Mouse (Mus musculus): ENCODE data around the gene Ormdl1.
"Not testable (repeated sequence)": the region's sequence is repeated elsewhere in the genome, so short reads cannot be mapped to it uniquely, and the experiment has no call there.

Ormdl1 gene

GRCm38 (mm10) chr1:53296581-53297383 lies at the start of gene Ormdl1, which contains the start of the genes Pms1 and Gm28778:
Gene Ormdl1, plus strand, starts transcription at chr1:53297095.
Gene Pms1, minus strand, starts transcription at chr1:53297018.
Gene Gm28778, plus strand, starts transcription at chr1:53297111.
- DNase-seq (ENCODE audit: low spot score in 2 of 2) = peak; percentile 81 to 94

DNA sequence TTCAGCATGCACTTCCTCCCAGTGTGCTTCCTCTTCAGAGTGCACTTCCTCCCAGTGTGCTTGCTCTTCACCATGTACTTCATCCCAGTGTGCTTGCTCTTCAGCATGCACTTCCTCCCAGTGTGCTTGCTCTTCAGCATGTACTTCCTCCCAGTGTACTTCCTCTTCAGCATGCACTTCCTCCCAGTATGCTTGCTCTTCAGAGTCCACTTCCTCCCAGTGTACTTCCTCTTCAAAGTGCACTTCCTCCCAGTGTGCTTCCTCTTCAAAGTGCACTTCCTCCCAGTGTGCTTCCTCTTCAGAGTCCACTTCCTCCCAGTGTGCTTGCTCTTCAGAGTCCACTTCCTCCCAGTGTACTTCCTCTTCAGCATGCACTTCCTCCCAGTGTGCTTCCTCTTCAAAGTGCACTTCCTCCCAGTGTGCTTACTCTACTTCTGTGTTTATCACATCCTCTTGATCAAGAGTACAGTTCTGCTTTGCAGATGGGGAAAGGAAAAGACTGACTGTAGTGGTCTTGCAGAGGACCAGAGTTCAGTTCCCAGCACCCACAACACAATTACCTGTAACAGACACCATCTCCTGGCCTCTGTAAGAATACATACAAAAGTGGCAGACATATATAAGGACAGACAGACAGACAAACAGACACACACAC lies 31.8 kb upstream of the Ormdl1 start:
- DNase-seq (ENCODE audit: low spot score in 2 of 2) = not testable (repeated sequence)

GRCm38 (mm10) chr1:53269901-53270300 lies 27.0 kb upstream of the Ormdl1 start:
- DNase-seq (ENCODE audit: low spot score in 2 of 2) = no peak

DNA sequence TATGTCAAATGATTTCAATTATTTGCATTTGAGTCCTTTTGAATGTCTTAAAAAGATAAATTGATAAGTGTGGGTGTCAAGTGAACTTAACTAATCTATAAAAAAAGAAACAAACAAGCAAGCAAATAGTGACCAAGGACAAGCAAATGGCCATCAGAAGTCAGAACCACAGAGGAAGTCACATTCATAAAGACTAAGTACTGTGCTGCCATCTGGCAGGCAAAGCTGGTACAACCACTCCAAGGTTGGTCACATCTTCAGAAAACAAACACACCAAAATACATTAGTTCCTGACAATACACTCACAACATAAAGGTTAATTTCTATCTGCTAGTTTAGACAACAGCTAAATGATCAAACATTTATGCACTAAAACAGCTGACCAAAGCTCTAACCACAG lies 24.2 kb upstream of the Ormdl1 start:
- peak in 1 of 2 experiments; percentile 13 for DNase-seq (ENCODE audit: low spot score in 2 of 2)

- DNase-seq (ENCODE audit: low spot score in 2 of 2) = no peak
Measured at GRCm38 (mm10) chr1:53291197-53291596, 5.7 kb upstream of the Ormdl1 start.

- DNase-seq (ENCODE audit: low spot score in 2 of 2) = no peak
Measured at GRCm38 (mm10) chr1:53300506-53300905, 3.6 kb downstream of the Ormdl1 start.

- peak; percentile 67 to 82 for DNase-seq (ENCODE audit: low spot score in 2 of 2)
Measured at GRCm38 (mm10) chr1:53312989-53313967, 16.4 kb downstream of the Ormdl1 start, which contains the start of gene Osgepl1. Gene Osgepl1, plus strand, starts transcription at chr1:53313624.

DNA sequence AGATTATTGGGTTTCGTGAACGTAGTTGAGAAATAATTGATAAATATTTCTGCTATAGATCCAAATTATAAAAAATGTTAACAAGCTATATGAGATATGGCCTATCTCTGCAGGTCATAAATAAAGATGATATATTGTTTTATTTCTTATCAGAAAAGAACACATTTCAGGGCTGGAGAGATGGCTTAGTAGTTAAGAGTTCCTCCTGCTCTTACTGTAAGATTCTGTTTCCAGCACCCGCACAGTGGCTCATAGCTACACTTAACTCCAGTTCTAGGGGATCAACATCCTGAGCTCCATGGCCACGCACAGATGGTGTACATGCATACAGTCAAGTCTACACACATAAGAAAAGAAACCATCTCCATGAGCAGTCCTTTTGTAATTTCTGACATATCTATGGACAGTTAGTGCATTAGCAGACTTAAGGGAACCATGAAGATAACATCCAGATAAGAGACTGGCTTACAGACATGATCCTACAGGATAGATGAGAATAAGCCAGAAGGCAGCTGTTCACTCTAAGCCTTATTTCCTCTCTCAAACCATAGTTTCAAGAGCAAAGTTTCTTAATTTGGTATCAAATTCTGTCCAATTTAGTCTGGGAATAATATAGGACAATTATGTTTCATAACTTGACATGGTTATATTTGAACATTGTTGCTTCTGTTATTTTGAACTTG lies 24.9 kb downstream of the Ormdl1 start:
- DNase-seq (ENCODE audit: low spot score in 2 of 2) = no peak

DNA sequence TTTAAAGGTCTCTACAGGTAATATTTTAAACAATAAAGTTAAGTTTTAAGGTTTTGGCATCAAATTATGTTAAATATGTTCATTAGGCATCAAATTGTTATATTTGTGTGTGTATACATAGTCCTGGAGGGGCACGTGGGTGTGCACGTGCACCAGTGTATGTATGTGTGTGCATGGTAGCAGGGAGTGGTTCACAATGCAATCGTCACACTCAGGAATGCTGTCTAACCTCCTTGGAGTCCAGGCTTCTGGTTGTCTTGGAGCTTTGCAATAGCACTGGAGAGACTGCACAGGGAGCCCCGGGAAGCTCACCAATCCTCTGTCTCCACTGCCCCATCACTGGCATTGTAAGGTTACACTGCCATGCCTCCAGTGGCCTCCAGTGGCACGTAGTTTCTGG lies 26.4 kb downstream of the Ormdl1 start:
- no peak for DNase-seq (ENCODE audit: low spot score in 2 of 2)

DNA sequence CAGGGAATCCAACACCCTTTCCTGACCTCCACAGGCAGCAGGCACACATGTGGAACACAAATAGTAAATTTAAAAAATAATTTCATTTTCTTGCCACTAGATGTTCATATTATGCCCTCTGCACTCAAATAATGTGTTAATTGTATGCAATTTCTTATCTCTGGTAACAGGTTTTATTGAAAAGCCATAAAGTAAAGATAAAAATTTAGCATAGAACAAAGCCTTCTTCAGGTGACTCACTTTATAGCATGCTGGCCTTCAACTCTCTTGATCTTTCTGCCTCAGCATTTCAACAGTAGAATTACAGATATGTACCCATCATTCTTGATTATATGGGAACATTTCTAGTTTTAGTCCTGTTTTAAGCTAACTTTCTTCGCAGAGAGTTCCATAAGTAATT lies 27.4 kb downstream of the Ormdl1 start:
- DNase-seq (ENCODE audit: low spot score in 2 of 2) = no peak

DNA sequence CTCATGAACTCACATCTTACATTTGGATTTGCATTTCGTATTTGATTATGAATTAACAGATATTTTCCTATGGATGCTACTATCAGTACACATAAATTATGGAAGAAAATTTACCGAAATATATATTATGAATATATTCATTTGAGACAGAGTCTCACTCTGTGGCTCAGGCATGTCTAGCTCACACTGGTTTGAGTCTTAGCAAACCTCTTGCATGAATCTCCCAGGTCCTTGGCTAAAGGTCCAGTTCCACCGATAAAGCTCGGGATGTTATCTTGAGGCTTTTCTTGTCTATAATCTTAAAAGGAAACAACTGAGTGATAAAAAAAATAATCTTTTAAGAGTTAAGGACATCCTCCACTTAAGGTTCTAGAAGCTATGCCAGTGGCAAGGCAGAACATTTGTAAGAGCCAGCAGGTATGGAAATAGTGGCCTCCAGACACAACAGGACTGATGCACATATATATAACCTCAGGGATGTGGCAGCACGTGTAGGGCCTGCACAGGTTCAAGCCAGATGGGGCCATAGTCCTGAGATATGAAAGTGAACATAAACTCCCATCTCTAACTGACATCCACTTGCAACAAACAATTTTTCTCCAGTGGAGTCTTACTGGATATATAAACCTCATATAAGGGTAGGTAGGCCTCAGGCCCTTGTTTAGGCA lies 28.1 kb downstream of the Ormdl1 start:
- DNase-seq (ENCODE audit: low spot score in 2 of 2) = no peak

DNA sequence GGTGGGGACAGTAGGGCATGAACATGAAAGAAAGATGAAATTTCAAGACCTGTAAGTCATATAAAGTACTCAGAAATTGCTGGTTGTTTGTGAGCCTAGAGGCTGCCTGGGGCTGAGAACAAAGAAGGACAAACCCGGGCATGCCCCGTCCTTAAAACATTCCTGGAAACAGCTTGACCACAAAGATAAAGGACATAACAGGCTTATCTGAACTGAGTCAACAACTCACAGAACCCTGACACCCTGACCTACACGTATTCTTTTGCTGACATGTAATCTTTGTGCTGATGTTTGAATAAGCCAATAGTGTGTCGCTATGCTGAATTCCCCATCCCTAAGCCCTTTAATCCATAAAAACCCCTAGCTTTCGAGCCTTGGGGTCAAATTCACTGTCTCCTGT lies 36.6 kb downstream of the Ormdl1 start:
- DNase-seq (ENCODE audit: low spot score in 2 of 2) = not testable (repeated sequence)

DNA sequence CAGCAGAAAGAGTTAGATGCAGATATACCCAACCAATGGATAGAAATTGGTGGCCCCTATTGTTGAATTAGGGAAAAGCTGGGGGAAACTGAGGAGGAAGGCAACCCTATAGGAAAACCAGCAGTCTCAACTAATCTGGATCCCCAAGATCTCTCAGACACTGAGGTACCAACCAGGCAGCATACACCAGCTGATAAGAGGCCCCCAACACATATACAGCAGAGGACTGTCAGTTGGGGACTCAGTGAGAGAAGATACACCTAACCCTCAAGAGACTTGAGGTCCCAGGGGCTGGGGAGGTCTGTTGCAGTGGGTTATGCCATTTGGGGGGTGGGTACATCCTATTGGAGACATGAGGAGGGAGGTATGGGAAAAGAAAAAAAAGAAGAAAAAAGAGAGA lies 38.6 kb downstream of the Ormdl1 start:
- no peak for DNase-seq (ENCODE audit: low spot score in 2 of 2)

GRCm38 (mm10) chr1:53337403-53337802 lies 40.5 kb downstream of the Ormdl1 start:
- DNase-seq (ENCODE audit: low spot score in 2 of 2) = not testable (repeated sequence)

DNA sequence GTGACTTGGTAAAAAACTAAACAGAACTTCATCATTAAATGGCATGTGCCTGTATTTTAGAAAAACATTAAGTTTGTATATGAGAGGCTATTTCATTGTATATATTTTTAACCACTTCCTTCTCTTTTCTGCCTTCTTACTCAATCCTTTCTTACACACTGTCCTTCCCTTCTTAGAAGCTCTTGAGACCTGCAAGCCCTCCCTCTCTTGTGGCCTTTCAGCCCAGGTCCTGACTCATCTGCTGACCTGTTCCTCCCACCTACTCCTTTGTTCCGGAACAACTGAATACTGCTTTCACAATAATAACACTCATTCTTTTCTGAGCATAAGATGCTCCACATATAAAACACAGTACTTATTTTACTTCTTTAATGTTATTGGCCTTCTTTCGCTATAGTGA lies 44.2 kb downstream of the Ormdl1 start:
- DNase-seq (ENCODE audit: low spot score in 2 of 2) = no peak

DNA sequence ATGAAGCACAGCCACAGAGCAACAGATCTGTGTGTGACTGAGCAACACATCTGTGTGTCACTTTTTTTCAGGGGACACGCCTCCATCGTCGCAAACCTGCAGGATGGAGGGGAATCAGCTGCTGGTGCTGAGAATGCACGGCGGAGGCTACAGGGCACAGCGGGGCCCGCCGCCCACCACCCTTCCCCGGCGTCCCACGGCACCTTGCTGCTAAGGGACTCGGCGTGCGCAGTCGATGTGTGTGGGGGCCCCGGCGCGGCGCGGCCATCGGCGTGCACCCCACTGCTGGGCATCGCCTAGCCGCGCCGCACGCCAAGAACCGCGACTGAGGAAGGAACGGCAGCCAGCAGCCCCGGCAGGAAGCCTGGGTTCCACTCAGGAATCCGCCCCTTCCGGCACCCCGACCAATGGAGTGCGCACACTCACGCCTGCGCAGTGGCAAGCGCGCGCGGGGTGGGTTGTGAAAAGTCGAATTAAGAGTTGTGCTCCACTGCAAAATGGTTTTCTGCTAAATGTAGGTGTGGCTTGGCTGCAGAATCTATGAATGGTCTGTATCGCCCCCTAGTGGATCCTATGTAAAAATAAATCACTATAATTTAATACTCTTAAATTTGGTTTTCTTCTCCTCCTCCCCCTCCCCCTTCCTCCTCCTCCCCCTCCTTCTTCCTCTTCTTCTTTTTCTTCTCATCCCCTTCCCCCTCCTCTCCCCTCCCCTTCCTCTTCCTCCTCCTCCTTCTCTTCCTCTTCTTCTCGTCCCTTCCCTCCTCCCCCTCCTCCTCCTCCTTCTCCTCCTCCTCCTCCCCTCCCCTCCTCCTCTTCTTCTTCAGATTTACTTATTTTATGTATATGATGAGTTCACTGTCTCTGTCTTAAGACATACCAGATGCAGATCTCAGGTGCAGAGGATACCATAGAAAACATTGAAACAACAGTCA lies 55.7 kb downstream of the Ormdl1 start, which contains the start of the genes Asdurf, Gm28551 and Asnsd1:
Asdurf (minus strand) TSS at position 293 of the 935 bp plus-strand sequence.
Gm28551 (minus strand) TSS at position 341 of the 935 bp plus-strand sequence.
Asnsd1 (minus strand) TSS at position 426 of the 935 bp plus-strand sequence.
- peak; percentile 96 to 97 for DNase-seq (ENCODE audit: low spot score in 2 of 2)

GRCm38 (mm10) chr1:53358988-53359387 lies 62.1 kb downstream of the Ormdl1 start:
- no peak for DNase-seq (ENCODE audit: low spot score in 2 of 2)

Data from frontal cortex, postnatal 10 days (tissue).